Mouse (Mus musculus) yolk sac, embryonic 10.5 days (tissue): ENCODE measurements around the gene Coil.
A peak's percentile ranks its signal among the peaks of the same experiment; 100 is the strongest.
"Not testable (repeated sequence)": the region's sequence is repeated elsewhere in the genome, so short reads cannot be mapped to it uniquely, and the experiment has no call there.

Source experiments
- DNase-seq: peaks from one replicate; pipeline ENCODE4 v3.0.0-alpha.2; 2017; ENCODE audit warnings: low spot score

Gene Coil

DNA sequence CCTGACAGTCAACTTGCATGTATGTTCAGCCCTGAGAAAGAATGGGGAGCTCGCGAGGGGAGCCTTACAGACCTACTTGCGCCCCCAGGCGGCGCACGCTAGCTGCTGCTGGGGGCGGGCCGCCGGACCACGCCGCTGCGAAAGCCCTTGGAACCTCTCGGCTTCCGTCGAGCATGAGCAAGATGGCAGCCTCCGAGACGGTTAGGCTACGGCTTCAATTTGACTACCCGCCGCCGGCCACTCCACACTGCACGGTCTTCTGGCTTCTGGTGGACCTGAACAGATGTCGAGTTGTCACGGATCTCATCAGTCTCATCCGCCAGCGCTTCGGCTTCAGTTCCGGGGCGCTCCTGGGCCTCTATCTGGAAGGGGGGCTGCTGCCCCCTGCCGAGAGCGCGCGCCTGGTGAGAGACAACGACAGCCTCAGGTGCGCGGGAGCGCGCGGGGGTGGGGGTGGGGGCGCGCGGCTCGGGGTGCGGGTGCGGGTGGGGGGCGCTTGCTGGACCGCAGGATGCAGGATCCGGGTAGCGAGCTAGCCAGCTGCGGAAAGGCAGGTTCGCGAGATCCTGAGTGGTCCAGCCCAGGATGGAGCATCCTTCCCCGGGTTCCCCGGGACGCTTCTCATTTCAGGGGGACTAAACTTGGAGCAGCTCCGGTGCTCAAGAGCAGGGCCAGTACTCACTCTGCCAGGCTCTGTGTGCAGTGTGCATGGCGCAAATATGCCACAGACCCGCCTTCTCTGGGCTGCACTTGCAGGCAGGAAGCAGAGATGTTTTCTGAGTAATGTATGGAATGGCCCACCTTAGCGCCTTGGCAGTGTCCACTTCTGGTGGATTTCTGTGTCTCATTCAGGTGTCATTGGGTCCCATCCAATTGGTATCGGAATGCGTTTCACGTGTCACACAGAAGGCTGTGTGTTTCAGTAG is 4.0 kb downstream of the Coil start:
- DNase-seq = peak; percentile 91

DNA sequence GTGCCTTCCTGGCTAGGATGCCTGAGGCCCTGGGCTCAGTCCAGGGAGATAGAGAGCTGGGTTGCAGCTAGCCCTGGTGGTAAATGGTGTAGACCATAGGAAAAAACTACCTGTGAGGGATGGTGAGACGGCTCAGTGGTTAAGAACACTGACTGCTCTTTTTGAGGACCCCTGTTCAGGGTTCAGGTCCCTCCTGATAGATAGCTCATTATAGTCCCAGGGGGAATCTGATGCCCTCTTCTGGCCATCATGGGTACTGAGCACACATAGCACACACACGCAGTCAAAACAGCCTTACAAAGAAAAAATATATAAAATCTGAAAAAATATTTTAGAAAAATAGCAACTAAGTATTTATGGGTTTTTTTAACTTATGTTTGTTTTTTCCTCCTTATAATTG is 6.3 kb downstream of the Coil start:
- no peak for DNase-seq

DNA sequence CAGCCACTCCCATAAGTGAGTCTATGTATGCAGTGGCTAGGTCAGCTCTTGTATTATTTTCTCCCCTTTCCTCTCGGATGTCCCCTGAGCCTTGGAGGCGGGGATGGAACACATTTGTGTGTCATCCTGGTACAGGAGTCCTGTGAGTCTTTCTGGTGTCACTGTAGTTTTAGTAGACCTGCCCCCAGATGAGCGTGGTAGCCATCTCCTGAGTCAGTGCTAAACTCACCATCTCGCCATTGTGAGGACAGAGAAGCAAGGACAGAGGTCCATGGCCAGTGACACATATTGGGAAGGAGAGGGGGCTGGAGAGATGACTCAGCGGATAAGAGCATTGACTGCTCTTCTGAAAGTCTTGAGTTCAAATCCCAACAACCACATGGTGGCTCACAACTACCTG is 7.1 kb downstream of the Coil start:
- no peak for DNase-seq

DNA sequence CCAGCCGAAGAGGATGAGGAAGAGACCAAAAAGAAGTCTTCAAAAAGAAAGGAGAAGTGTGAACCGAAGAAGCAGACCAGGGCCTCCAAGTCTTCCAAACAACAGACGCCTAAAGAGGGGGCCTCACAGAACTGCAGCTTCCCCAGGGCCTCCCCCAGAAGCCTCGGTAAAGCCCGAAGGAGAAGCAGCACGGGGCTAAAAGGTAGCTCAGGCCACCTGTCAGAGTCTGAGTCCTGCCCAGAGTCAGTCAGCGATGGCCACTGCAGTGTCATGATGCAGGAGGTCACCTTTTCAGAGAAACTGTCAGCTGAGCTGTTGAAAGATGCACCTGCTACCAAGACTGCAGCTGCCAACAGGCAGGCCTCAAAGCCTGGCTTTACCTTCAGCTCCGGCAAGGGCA is 11.3 kb downstream of the Coil start:
- DNase-seq = no peak

DNA sequence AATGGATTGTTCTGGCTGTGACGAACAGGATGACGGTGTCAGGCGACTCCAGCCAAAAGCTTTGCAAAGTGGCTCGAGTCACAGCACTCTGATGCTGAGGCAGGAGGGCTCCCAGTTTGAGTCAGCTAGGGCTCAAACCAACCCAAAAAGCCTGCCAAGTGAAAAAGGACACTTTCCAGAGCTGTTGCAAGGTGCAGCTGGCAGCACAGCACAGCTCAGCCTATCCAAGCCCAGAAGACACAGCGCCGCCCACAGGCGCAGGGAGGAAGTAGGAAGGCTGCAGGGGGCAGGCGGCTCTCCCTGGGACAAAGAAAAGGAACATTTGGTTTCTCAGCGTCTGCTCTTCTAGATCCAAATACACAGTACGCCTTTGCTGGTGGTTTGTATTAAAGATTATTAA is 16.6 kb downstream of the Coil start:
- no peak for DNase-seq

DNA sequence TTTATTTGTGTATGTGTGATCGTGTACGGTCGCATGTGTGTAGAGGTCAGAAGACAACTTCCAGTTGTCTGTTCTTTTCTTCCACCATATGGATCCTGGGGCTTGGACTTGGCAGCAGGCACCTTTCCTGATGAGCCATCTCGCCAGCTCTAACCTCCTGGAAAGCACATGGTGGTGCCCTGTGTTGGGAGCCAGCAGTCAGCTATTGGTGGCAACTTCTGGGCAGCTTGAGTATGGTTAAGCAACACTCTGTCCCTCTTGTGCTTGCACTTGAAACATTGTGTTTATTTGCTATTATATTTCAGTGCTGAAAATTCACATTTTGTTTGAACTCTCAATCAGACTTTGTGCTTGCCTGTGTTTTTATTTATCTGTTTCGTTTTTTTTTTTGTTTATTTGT is 18.9 kb downstream of the Coil start:
- no peak for DNase-seq

DNA sequence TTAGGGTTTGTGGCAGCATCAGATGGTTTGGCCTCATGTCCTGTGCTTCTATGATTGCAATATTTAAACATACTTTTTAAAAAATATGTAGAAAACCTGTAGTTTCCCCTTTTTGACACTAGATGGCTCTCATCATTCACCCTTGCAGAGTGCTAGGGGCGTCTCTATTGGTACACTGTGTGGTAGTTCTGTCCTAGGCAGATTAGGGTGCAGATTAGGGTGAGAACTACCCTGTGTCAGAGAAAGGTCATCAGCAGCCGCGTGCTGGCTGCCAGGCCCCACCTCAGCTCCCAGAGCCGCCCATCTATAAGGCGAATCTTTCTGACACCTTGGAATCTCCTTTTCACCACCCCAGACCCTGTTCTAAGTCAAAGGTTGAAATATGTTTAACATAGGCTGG is 19.5 kb downstream of the Coil start:
- DNase-seq = no peak

DNA sequence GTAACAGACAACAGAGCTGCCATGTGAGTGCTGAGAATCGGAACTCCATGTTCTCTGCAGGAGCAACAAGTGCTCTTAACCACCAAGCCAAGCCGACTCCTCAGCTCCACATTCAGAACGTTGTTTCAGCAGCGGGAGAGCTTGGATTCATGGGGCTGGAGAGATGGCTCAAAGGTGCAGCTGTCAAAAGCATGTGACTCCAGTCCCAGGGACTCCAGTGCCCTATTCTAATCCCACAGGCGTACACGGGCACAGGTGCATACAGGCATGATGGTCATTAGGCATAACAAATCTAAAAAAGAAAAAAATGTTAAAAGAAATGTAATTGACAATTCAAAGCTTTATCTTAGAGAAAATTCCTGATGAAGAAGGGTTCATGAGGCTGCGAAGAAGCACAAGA is 23.1 kb downstream of the Coil start:
- DNase-seq = no peak

DNA sequence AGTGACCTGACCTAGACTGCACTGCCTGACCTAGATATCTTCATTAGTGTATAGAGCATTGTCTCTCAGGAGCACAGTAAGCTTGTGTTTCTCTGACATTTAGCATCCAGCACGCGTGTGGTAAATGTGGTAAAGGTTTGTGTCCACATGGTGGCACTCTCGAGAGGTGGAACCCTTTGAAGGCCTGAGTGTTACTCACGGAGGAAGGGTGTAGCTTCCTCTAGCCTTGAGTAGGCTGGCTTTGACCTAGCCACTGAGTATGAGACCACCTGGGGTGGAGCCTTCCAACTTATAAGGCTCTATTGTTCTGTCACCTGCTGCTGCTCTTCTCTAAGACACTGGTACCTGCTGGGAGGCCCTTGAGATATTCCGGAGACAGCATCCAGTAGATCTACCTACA is 23.6 kb downstream of the Coil start:
- peak; percentile 60 for DNase-seq

DNA sequence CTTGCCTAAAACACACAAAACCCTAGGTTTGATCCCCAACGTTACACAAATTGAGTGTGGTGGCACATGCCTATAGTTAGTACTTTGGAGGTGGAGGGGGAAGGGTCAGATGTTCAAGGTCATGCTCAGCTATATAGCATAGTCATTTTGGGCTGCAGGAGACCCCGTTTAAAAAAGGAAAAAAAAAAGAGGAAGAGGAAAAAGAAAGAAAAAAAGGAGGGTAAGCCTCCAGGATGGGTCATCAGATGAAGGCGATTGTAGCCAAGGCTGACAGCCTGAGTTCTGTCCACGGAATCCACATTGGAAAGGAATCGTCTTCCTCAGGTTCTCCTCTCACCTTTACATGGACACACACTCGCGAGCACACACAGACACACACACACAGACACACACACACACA is 24.4 kb downstream of the Coil start:
- no peak for DNase-seq

DNA sequence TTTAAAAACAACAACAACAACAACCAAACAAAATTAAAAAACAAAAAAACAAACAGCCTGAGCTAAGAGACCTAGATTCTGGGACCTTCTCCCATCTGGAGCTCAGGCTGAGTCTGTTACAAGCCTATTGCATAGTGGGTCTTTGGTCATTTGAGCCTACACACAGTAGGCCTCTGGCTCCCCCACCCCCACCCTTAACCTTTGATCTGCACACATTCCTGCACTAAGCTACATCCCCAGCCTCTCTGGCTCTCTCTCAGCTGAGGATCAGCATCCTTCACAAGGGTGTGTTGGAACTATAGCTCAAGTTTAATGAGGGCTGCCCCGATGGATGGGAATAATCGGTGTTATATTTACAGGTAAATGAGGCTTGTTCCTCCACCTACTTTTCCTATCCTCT is 25.6 kb downstream of the Coil start:
- DNase-seq = no peak

DNA sequence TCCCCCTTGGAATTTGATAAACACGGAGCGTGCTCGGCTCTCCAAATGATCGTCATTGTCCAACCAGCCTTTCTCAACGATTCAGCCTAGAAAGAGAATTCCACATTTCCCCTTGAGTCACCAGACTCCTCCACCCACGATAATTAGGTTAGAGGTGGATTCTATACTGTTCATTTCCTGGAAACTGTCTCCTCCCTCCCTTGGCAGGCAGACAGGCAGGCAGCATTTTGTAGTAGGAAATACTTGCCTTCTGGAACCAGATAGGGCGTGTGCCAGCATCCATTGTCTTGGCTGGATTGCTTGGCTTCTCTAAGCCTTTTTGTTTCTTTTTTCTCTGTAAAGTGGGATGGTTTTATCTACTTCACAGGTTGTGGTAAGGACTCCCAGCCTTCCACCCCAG is 26.4 kb downstream of the Coil start:
- DNase-seq = no peak

DNA sequence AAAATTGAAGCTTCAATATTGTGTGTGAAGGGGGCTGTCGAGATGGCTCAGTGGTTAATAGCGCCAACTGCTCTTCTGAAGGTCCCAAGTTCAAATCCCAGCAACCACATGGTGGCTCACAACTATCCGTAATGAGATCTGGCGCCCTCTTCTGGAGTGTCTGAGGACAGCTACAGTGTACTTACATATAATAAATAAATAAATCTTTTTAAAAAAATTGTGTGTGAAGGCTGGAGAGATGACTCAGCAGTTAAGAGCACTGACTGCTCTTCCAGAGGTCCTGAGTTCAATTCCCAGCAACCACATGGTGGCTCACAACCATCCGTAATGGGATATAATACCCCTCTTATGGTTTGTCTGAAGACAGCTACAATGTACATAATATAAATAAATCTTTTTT is 27.3 kb downstream of the Coil start:
- not testable (repeated sequence) for DNase-seq

DNA sequence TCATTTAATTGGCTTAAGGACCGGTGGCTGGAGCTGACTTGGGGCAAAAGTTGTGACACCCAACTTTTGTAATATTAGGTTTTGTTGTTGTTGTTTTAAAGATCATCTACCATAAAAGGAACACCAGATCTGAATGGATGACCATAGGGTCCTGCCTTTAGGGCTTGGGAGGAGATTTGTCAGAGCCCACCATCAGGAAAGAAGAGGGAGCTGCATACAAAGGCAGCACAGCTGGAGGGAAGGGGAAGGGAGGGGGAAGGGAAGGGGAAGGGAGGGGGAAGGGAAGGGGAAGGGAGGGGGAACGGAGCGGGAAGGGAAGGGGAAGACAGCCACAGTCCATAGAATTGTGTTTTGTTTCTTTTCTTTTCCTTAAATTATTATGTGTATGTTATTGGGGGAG is 28.4 kb downstream of the Coil start:
- no peak for DNase-seq

DNA sequence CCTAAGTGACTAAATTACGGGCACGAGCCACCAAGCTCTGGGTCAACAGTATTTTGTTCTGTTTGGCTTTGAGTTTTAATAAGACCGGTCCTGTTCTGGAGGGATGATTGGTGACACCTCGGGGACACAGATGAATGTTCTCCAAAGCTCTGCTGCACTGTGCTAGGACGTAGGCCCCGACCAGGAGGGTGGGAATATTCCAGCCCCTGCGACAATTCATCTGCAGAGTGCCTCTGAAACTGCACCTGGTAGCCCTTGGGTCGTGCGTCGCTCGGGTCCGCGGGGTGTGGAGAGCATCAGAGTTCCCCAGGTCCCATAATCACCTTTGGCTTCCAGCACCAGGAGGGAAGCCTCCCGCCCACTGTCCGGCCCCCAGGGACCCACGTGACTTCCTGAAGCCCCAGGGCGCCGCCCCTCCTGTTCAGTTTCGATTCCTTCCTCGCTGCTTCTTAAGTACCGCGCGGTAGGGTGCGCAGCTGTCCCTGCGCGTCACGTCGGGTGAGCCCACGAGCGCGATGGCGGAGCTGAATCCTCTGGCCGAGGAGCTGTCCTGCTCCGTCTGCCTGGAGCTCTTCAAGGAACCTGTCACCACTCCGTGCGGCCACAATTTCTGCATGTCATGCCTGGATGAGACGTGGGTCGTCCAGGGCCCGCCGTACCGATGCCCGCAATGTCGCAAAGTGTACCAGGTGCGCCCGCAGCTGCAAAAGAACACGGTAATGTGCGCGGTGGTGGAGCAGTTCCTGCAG is 29.1 kb downstream of the Coil start, which contains the start of gene Trim25:
TSS of gene Trim25 (plus strand) at position 403 of the 749 bp plus-strand sequence.
- DNase-seq = peak; percentile 91

DNA sequence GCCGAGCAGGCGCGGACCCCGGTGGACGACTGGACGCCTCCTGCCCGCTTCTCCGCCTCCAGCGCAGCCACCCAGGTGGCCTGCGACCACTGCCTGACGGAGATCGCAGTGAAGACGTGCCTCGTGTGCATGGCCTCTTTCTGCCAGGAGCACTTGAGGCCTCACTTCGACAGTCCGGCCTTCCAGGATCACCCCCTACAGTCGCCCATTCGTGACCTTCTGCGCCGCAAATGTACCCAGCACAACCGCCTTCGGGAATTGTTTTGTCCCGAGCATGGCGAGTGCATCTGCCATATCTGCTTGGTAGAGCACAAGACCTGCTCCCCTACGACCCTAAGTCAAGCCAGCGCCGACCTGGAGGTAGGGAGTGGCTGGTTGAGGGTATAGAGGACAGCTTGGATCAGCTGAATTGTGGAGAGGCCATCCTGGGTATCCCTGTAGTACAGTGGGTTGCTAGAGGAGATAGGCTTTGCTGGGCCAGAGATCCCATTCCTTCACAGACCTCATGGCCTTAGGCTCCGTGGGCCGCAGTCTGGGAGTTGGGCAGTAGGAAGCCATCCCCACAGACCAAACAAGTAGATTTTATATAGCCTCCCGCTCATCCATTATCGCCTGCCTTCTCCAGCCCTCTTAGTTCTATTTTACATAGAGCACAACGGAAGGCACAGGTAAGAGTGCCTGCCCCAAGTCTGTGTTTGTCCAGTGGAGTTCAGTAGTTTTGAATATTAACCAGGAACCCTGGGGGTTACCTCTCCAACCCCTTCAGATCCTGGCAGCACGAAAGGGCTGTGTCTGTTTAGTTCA is 29.9 kb downstream of the Coil start:
- peak; percentile 53 for DNase-seq

DNA sequence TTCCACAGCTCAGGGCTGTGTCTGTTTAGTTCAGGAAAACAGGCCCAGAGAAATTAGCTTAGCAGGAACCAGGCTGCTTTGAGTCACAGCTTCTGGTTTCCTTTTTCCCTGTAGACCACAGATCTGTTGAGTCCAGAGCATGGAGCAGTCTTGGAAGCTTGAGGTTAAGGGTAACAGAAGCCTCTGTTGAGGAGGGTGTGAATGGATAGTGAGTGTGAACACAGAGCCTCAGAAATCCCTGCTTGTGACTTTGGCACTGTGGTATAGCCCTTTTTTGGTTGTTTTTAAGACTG is 30.4 kb downstream of the Coil start:
- DNase-seq = no peak

DNA sequence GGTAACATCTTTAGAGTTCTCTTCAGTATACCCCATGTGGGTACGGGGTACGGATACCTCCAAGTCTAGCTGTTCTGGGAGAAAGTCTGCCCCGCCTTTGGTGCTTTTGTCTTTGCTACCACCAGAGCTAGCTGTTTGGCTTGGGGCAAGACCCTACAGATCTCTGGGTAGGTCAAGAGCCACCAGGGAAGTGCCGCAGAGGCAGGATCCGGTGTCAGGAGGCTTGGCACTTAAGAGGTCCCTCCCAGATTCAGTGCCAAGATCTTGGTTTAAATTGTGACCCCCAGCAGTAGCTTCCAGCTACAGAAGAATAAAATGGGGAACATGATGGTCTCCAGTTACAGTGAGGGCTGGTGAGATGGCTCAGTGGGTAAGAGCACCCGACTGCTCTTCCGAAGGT is 31.5 kb downstream of the Coil start:
- no peak for DNase-seq

DNA sequence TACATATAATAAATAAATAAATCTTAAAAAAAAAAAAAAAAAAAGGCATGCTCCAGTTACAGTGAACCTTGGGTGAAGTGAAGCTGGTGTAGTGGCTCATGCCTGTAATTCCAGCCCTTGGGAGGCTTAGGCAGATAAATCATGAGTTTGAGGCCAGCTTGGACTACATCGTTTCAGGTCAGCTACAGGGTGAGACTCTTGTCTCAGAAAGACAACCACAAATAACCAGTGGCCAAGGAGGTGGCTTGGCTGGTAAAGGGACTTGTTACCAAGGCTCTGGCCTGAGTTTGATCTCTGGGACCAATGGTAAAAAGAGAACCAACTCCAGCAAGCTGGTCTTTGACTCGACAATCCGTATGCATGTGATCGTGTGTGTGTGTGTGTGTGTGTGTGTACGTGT is 32.0 kb downstream of the Coil start:
- DNase-seq = no peak

DNA sequence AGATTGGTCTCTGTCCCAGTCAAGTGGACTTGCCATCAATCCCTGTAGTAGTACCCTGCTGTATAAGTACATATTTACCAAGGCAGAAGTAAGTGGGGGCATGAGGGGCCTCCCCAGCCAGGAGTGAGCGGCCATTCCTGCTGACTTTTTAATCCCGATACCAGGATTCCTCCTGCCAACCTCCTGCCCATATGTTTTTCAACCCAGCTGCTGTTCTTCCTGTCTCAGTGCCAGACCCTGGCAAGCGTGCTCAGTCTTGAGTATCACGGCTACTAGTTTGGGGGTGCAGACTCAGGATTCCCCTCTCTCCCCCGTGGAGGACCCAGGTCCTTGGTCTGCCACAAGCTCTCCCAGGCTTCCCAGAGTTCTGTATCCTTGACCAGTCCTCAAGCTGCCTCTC is 32.6 kb downstream of the Coil start:
- no peak for DNase-seq

DNA sequence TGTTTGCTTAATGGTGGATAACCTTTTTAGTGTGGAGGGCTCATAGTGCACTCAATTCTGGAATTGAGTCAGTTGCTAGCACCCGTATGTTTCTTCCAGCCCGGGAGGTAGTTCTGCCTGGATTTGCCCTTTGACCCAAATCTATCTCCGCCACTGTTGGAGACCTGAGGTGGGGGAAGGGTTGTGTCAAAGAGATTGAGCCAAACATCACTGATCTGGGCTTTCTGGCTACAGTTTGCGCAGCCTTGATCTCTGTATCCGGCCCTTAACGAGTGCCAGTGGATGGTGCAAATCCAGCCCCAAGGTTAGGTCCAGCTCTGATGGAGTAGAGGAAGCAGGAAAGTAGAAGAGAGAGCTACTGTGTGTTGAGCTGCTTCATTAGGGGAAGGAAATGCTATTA is 33.0 kb downstream of the Coil start:
- peak; percentile 74 for DNase-seq

DNA sequence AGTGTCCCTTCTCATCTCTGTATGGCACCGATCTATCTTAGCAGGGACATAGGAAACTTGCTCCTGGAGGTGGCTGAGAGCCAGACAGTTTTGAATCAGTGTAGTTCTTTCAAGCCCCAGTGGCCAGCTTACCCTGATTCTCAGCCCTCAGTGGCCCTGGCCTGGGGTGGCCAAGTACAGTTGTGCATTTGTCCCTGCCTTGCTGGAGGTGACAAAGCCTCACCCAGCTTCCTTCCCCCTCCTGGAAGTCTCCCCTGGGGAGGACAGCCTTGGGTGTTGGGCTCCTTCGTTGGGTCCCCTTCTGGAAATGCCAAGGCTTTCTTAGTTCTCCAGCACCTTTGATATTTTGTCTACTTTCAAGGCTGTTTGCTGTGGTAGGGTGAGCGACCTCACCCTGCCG is 33.7 kb downstream of the Coil start:
- no peak for DNase-seq

DNA sequence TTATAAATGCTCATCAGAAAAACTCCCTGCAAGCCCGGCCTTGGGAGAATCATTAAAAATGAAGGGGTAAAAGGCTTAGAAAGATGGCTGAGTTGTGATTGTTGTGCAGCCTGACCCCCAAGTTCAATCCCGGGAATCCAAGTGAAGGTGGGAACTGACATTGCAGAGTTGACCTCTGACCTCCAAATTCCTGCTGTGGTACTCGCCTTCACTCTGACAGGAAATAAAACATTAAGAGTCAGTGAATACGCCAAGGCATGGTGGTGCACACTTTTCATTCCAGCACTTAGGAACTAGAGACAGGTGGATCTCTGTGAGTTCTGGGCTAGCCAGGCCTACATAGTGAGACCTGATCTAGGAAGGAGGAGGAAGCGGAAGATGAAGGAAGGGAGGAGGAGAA is 35.4 kb downstream of the Coil start:
- DNase-seq = no peak
